Mouse (Mus musculus) forebrain, embryonic 12.5 days (tissue): ENCODE measurements around the gene Scn2a. TPM values are rescaled to one million over a fixed set of nuclear protein-coding genes. Genes with fewer than 3 reads are reported as not detected.

Experiments used
- ATAC-seq: fragments of 200-750 bp; cut with Nextera tagmentation; 2 replicates; pipeline ENCODE4 v1.8.0; 2017; ENCODE audit warnings: moderate TSS enrichment; ENCODE audit not compliant: low FRiP score
- H3K27ac ChIP-seq: fragments of 300-500 bp; sonication (generic); 2 replicates; pipeline ENCODE4 v1.5.1; 2016; ENCODE audit warnings: mild to moderate bottlenecking
- H3K27me3 ChIP-seq: fragments of 300-500 bp; sonication (generic); 2 replicates; pipeline ENCODE4 v1.6.1; 2016; ENCODE audit warnings: mild to moderate bottlenecking
- H3K36me3 ChIP-seq: fragments of 300-500 bp; sonication (generic); replicated peaks from 2 replicates; pipeline ENCODE4 v1.6.1; 2016; ENCODE audit warnings: mild to moderate bottlenecking
- H3K4me1 ChIP-seq: fragments of 300-500 bp; sonication (generic); 2 replicates; pipeline ENCODE4 v1.6.1; 2016
- H3K4me2 ChIP-seq: fragments of 300-500 bp; sonication (generic); 2 replicates; pipeline ENCODE4 v1.6.1; 2016; ENCODE audit warnings: mild to moderate bottlenecking, moderate library complexity
- H3K4me3 ChIP-seq: fragments of 300-500 bp; sonication (generic); replicated peaks from 2 replicates; pipeline ENCODE4 v1.5.1; 2016; ENCODE audit warnings: mild to moderate bottlenecking
- H3K9ac ChIP-seq: fragments of 300-500 bp; sonication (generic); 2 replicates; pipeline ENCODE4 v1.6.1; 2016; ENCODE audit warnings: mild to moderate bottlenecking
- H3K9me3 ChIP-seq: fragments of 300-500 bp; sonication (generic); 2 replicates; pipeline ENCODE4 v1.6.1; 2016
- WGBS: fragments of 180-500 bp; shearing (Covaris S2); methylation state at CpG from one replicate; pipeline ENCODE4 v1.1.7; 2016; 5-methylcytosine and 5-hydroxymethylcytosine counted together
- polyA plus RNA-seq: library from polyadenylated mRNA; unstranded; fragments of >200 nt; fragmentation: Nextera tagmentation; extraction: Ambion mirVana; gene quantifications from 2 replicates; pipeline ENCODE4 v1.2.1, GENCODE M21; 2016

Scn2a gene
- polyA plus RNA-seq, 1 experiment from 2014 or later: 12.3 TPM

DNA sequence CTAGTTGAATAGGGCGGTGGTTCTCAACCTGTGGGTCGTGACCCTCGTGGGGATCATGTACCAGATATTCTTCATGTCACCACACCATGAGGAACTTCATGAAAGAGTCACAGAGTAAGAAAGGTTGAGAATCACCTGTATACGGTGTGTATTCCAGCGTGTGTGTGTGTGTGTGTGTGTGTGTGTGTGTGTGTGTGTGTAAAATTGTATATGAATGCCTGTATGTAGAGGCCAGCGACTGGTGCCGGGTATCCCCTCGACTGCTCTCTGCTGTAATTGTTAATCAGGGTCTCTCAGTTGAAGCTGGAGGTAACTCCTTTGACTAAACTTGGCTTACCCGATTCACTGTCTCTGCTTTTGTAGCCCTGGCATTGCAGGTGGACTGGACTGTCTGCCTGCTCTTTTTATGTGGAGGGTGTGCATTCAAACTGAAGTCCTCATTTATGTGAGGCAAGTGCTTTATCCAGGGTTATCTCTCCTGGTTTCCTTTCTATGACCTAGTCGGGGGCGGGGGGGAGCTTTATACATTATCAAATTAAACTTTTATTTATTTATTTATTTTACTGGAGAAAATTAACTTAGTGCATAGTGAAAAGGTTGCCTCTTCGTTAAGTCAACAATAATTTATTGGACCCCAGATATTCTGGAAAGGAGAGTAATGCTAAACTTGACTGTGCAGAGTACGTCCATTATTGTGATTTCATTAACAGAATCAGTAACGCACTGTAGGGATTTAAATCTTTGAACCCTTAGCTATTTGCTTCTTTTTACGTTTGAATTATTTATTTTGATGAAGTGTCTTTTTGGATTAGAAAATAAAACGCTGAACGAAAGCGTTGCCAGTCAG lies 47.2 kb downstream of the Scn2a start:
- 49% methylated on average over 18 of the region's 18 CpGs for WGBS
- H3K9ac ChIP-seq: peak overlapping the region; percentile 7; the same call in 1 of the 2 replicates

DNA sequence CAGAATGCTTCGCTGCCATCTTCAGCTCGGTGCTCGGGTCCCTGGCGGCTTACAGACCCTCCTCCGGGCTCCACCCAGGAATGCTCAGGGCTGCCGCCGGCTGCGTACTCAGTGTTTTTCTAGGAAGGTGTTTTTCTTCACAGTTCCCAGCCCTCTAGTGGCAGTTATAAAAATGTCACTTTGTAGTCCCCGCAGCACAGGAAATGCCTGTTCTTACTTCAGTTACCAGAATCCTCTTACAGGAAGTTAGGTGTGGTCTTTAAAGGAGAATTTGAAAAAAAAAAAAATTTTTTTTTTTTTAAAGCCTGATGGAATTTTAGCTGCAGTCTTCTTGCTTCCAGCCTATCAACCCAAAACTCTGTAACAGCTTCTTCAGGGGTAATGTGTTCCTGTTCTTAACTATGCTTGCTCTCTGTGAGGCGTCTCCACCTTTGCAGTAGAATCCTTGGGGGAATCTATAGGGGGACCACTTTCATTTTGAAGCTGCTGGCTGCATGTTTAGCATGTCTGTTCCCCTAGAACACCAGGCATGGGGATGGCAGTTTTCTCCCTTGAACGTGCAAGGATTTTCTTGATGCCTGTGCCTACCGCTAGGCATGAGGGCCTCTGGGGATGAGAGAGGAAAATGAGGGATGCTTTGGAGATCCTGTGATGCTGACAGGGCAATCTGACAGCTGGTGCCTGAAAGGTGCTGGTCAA lies 48.0 kb downstream of the Scn2a start:
- peak overlapping the region; percentile 49 for H3K4me2 ChIP-seq
- H3K27ac ChIP-seq: 0 out of 2 replicates have a peak overlapping the region, but pooled peaks have one; percentile 36
- H3K27me3 ChIP-seq: no peaks in the 10 kb centered on the region
- H3K36me3 ChIP-seq: no peaks in the 10 kb centered on the region
- H3K9ac ChIP-seq: peak overlapping the region; percentile 44; the same call in 1 of the 2 replicates
- no peaks in the 10 kb centered on the region for H3K9me3 ChIP-seq
- ATAC-seq: peak; percentile 94
- 16% methylated on average over 12 of the region's 12 CpGs for WGBS
- H3K4me3 ChIP-seq: peak overlapping the region; percentile 34
- peaks cover 16% of the 10 kb centered on the region for H3K4me1 ChIP-seq

More for the DNA sequence above, 47.2 kb downstream of the Scn2a start:
- Histone ChIP-seq H3K4me2 (peak overlapping the region; percentile 40), H3K27ac (no peak overlapping the region), H3K4me3 (peak overlapping the region; percentile 26), H3K9me3 (no peaks in the 10 kb centered on the region), H3K4me1 (peaks cover 20% of the 10 kb centered on the region), H3K36me3 (no peaks in the 10 kb centered on the region), H3K27me3 (no peaks in the 10 kb centered on the region)
- ATAC-seq: peak; percentile 57

DNA sequence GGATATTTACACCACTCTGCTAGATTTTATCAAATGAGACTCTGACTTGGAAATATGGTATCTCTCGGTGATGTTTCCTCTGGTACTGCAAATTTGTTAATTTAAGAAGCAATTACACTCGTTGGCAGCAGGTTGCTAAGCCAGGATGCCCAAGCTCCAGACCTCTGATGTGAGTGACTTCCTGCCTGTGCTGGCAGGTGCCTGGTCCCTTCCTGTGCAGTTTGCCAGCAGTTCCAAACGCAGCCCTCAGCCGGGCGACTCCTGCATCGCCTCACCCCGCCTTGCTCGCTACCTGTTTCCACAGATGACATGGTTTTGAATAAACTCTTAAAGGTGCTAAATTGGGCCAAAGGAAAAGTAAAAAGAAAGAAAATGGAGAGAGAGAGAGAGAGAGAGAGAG lies 49.0 kb downstream of the Scn2a start:
- H3K4me1 ChIP-seq: peaks cover 12% of the 10 kb centered on the region
- H3K4me3 ChIP-seq: no peak overlapping the region
- H3K4me2 ChIP-seq: no peak overlapping the region
- H3K9me3 ChIP-seq: no peaks in the 10 kb centered on the region
- ATAC-seq: no peak
- no peak overlapping the region for H3K27ac ChIP-seq
- no peak overlapping the region for H3K9ac ChIP-seq
- H3K36me3 ChIP-seq: no peaks in the 10 kb centered on the region
- WGBS: 88% methylated on average over 8 of the region's 8 CpGs
- H3K27me3 ChIP-seq: no peaks in the 10 kb centered on the region

DNA sequence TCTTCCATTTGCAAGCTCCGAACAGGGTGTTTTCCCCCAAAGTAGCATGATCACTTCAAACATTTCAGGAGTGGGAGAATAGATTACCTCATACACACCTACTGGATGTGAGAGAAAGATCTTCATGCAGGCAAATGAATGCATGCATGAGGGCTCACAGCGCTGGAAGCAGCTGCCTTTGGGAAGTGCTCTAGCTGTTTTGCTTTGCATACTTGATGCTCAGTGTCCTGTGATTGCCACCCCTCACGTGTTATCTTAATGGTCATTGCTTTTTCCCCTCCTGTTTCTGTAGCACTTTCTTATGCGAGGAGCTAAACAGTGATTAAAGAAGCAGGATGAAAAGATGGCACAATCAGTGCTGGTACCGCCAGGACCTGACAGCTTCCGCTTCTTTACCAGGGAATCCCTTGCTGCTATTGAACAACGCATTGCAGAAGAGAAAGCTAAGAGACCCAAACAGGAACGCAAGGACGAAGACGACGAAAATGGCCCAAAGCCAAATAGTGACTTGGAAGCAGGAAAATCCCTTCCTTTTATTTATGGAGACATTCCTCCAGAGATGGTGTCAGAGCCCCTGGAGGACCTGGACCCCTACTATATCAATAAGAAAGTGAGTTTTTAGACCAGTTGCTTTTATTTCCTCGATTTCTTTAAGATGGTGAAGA lies 49.7 kb downstream of the Scn2a start:
- ATAC-seq: no peak
- Histone ChIP-seq H3K9me3 (no peaks in the 10 kb centered on the region), H3K27me3 (no peaks in the 10 kb centered on the region), H3K36me3 (no peaks in the 10 kb centered on the region), H3K4me1 (peaks cover 9% of the 10 kb centered on the region), H3K4me3 (no peak overlapping the region), H3K9ac (no peak overlapping the region), H3K27ac (no peak overlapping the region), H3K4me2 (no peak overlapping the region)
- WGBS: 62% methylated on average over 12 of the region's 12 CpGs

DNA sequence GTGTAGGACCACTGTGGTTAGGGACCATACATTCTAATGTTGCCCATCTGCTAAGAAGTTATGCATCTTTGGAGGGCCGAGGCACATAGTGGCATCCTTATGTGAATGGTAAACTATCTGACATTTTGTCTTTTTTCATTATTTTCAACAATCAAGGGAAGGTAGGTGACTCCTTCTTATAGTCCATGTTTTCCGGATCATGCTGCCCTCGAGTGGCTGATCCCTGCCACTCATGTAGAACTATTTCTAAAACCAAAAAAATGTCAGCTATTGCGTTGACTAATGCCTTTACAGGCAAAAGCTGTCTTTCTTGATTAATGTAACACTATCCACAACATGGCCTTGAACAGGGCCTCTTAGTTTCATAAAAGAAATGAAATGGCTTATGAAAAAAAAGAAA lies 59.0 kb downstream of the Scn2a start:
- 82% methylated on average over 4 of the region's 4 CpGs for WGBS
- no peak for ATAC-seq

DNA sequence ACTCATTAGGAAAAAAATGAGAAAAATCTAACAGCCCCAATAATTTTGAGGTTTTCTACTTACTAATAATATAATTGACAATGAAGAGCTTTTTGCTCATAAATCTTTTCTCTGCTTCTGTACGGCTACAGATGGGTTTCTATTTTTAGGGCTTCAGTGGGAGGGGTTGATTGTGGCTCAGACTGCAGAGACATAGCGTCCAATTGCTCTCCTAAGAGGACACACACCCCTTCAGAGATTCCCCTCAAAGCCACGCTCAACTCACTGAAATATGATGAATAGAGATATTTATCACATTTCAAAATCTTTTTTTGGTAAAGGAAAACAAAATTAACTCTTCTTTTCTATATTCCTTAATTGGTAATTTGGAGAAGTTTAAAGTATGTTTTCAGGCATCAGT lies 64.6 kb downstream of the Scn2a start:
- Histone ChIP-seq H3K9me3 (no peaks in the 10 kb centered on the region), H3K9ac (no peak overlapping the region), H3K4me1 (no peaks in the 10 kb centered on the region), H3K27ac (no peak overlapping the region), H3K4me2 (no peak overlapping the region), H3K4me3 (no peak overlapping the region), H3K36me3 (no peaks in the 10 kb centered on the region), H3K27me3 (no peaks in the 10 kb centered on the region)
- WGBS: 81% methylated on average over 3 of the region's 3 CpGs
- no peak for ATAC-seq

More for the DNA sequence above, 59.0 kb downstream of the Scn2a start:
- Histone ChIP-seq H3K4me2 (no peak overlapping the region), H3K27me3 (no peaks in the 10 kb centered on the region), H3K9ac (no peak overlapping the region), H3K4me1 (no peaks in the 10 kb centered on the region), H3K9me3 (no peaks in the 10 kb centered on the region), H3K4me3 (no peak overlapping the region), H3K27ac (no peak overlapping the region), H3K36me3 (no peaks in the 10 kb centered on the region)

DNA sequence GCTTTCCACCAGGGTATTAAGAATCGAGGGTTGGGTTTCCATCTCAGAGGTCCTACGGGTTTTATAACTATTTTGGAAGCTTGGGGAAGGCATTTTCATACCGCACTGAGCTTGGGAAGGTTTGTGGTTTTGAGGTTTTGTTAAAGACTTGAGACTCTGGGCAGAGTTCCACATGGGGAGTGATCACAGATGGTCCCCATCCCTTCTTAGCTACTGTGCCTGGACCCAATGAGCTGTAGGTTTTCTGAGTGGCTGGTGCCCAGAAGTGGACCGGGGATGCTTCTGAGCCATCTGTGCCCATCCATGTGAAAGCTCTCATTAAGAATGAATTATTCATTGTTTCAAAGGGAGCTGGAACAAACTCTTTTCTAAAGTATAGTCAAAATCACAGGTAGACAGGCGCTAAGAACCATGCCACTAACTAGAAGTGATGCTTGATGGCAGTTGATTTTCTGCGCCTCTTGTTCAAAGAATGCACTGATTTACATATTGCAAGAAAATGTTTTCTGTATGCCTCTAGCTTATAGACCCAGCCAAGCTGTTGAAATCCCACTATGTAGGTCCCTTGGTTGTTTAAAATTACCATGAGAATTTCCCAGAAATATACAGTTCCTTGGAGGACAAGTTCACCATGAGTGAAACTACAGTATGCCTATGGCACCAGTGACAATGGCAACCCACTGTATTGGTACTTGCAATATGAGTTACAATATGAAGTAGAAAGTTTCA lies 70.0 kb downstream of the Scn2a start:
- no peak overlapping the region for H3K4me2 ChIP-seq
- no peaks in the 10 kb centered on the region for H3K9me3 ChIP-seq
- no peak overlapping the region for H3K4me3 ChIP-seq
- no peaks in the 10 kb centered on the region for H3K4me1 ChIP-seq
- no peak overlapping the region for H3K27ac ChIP-seq
- H3K36me3 ChIP-seq: no peaks in the 10 kb centered on the region
- ATAC-seq: no peak
- 86% methylated on average over 6 of the region's 6 CpGs for WGBS
- no peaks in the 10 kb centered on the region for H3K27me3 ChIP-seq
- no peak overlapping the region for H3K9ac ChIP-seq

DNA sequence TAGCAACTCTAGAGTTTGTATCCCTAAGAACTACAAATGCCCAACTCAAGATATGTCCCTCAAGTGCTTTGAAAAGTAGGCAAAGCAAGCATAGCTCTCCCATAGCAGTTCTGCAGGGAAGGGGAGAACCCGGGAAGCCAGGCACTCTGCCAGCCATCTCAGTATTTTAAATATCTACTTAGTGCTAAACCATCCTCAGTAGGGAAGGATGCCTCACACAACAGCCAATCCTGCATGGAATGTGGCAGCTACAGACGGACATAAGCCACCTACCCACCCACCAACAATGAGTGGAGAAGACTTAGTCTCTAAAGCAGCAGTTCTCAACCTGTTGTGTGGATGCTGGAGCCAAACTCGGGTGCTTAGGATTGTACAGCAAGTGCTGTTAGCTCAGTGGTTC lies 73.9 kb downstream of the Scn2a start:
- H3K9ac ChIP-seq: no peak overlapping the region
- 80% methylated on average over 3 of the region's 3 CpGs for WGBS
- H3K36me3 ChIP-seq: no peaks in the 10 kb centered on the region

DNA sequence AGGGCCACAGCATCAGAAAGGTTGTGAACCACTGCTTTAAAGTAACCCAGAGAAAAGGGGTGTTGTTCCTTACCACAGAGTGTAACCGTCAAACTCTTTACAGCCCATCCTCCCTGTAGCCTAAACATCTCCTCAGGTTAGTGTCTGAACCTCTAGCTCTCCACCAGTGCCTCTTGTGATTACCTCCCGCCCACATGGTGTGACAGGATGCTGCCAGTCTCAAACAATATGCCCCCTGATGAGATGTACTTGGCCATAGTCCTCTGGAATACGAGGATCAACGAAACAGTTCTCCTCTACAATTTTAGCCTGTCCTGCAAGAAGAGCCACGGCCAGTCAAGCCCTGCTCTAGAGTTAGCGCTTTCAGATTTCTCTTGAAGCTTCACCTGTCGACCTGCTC lies 74.5 kb downstream of the Scn2a start:
- Histone ChIP-seq H3K4me1 (no peaks in the 10 kb centered on the region), H3K4me2 (no peak overlapping the region), H3K27me3 (no peaks in the 10 kb centered on the region), H3K9ac (no peak overlapping the region), H3K4me3 (no peak overlapping the region), H3K9me3 (no peaks in the 10 kb centered on the region), H3K36me3 (no peaks in the 10 kb centered on the region), H3K27ac (no peak overlapping the region)
- WGBS: 81% methylated on average over 7 of the region's 7 CpGs
- ATAC-seq: no peak

More for the DNA sequence above, 73.9 kb downstream of the Scn2a start:
- Histone ChIP-seq H3K27me3 (no peaks in the 10 kb centered on the region), H3K4me1 (no peaks in the 10 kb centered on the region), H3K4me2 (no peak overlapping the region), H3K9me3 (no peaks in the 10 kb centered on the region), H3K4me3 (no peak overlapping the region), H3K27ac (no peak overlapping the region)
- ATAC-seq: no peak

DNA sequence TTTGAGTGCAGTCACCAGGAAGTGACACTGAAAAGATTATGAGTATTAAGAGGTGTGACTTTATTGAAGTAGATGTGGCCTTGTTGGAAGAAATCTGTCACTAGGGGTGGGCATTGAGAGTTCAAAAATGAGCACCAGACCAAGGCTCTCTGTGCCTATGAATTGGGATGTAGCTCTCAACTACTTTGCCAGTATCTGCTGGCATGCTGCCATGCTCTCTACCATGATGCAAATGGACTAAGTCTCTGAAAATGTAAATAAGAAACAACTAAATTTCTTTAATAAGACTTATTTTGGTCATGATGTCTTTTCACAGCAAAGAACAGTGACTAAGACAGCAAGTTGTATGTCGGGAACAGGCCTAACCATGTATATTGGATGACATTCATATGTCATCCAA lies 79.7 kb downstream of the Scn2a start:
- H3K9ac ChIP-seq: no peak overlapping the region
- no peaks in the 10 kb centered on the region for H3K36me3 ChIP-seq
- no peak overlapping the region for H3K4me2 ChIP-seq
- ATAC-seq: no peak
- no peak overlapping the region for H3K27ac ChIP-seq
- H3K4me1 ChIP-seq: no peaks in the 10 kb centered on the region
- 98% methylated on average over 1 of the region's 1 CpGs for WGBS
- no peaks in the 10 kb centered on the region for H3K9me3 ChIP-seq
- no peak overlapping the region for H3K4me3 ChIP-seq
- H3K27me3 ChIP-seq: no peaks in the 10 kb centered on the region

DNA sequence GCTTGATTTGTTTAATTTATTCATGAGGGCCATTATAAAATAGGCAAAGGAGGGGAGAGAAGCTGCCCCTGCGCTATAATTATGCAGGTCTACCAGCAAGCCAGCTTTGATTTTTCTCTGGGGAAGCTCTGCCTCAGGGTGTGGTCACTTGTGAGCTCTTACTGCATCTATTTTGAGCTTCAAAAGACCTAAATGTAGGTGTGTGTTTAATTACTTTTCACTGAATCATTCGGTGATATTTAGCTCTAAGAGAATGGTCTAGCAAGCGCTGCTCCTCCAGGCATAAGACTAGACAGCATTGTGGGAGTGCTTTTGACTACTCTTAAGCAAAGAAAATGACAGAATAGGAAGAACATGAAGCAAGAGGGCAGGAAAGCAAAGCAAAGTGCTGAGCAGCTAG lies 80.6 kb downstream of the Scn2a start:
- H3K36me3 ChIP-seq: no peaks in the 10 kb centered on the region
- no peak overlapping the region for H3K27ac ChIP-seq
- WGBS: 89% methylated on average over 3 of the region's 3 CpGs
- H3K4me3 ChIP-seq: no peak overlapping the region
- H3K9ac ChIP-seq: no peak overlapping the region
- ATAC-seq: no peak
- H3K4me2 ChIP-seq: no peak overlapping the region
- no peaks in the 10 kb centered on the region for H3K9me3 ChIP-seq
- no peaks in the 10 kb centered on the region for H3K4me1 ChIP-seq
- no peaks in the 10 kb centered on the region for H3K27me3 ChIP-seq
